Mouse (Mus musculus): ENCODE measurements around the gene Rps19bp1. TPM values are rescaled to one million over a fixed set of nuclear protein-coding genes. Genes with fewer than 3 reads are reported as not detected.

The Rps19bp1 gene
- total RNA-seq, 2 experiments from 2014 or later: 41.9 to 42.6 TPM

DNA sequence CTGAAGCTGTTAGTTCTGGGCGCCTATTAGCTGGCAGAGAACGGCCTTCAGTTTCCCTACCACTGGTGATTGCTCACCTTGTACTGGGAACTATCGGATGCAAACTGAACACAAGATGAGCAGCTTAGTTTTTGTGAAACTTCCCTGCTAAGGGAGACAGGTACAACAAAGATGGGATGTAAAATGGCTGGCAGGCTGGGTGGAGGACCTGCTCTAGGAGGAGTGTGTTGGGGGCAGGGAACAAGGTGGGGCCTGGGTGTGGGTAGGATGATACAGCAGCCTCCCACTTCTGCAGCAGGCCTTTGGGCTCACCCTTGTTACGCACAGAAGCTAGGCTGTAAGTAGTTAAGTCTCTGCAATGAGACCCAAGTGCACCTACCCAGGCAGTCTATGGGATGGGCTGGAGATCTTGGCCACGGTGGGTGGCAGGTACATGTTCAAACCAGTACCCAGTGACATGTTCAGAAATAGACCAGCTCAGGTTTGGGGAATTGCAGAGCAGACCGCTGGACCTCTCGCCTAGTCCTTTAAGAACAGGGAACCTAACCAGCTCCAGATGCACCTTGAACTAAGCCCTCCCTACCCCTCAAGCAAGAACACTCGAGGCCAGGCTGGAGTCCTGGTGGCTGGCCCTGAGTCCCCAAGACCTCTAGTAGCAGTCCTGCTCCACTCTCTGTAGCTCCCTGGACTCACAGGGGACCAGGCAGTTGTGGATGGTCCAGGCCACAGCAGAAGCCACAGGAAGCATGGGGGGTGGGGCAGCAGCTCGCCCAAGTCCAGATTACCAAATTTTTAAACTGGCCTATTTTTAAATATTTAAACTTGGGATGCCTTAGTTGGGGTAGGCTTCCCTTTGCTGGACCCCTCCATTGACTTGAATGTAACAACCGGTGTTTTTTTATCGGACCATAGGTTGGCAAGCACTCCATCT, 5.6 kb downstream of the Rps19bp1 start:
- no peak for DNase-seq (ENCODE audit: low spot score in 2 of 2)
- intact Hi-C loops (cut with DNase I): no loop called here

DNA sequence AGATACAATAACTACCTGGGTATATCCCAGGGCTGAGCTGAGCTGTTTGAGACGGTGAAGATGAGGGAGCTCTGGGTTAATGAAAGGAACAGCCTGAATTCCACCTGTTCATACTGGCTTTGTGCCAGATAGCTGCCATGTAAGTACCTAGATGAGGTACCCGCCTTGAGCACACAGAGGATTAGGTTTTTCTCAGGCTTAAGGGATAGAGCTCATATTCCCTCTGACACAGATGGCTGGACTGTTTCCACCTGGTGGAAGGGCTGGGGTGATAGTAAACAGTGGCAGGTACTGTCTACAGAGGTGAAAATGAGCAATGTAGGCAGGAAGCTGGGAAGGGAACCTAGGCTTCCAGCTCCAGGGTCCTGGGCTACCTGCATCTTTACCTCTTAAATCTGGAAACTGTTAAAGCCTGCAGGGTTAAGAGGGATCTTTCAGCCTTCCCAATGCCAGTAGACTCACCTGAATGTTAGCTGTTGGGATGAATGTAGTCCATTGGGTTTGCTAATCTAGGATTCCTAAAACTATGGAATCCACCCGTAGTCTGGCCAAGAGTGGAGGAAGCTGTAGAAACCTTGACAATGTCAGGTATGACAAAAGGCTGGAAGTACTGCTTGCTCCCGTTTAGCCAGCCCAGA, 6.4 kb downstream of the Rps19bp1 start:
- intact Hi-C loops (cut with DNase I): no loop called here
- DNase-seq (ENCODE audit: low spot score in 2 of 2): no peak

DNA sequence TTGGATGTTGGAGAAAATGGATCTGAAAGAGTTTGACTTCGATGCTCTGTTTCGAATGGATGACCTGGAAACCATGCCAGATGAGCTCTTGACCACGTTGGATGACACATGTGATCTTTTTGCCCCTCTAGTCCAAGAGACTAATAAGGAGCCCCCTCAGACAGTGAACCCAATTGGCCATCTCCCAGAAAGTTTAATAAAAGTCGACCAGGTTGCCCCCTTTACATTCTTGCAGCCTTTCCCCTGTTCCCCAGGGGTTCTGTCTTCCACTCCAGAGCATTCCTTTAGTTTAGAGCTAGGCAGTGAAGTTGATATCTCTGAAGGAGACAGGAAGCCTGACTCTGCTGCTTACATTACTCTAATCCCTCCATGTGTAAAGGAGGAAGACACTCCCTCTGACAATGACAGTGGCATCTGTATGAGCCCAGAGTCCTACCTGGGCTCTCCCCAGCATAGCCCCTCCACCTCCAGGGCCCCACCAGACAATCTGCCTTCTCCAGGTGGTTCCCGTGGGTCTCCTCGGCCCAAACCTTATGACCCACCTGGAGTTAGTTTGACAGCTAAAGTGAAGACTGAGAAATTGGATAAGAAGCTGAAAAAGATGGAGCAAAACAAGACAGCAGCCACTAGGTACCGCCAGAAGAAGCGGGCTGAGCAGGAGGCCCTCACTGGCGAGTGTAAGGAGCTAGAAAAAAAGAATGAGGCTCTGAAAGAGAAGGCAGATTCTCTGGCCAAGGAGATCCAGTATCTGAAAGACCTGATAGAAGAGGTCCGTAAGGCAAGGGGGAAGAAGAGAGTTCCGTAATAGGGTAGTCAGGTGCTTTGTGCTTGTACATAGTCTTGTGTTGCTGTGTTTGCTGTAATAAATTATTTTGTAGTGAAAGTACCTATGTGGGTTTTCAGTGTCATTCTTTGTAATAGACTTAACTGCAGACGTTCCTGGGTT, 7.2 kb downstream of the Rps19bp1 start:
- no peak for DNase-seq (ENCODE audit: low spot score in 2 of 2)
- intact Hi-C loops (cut with DNase I): no loop called here

DNA sequence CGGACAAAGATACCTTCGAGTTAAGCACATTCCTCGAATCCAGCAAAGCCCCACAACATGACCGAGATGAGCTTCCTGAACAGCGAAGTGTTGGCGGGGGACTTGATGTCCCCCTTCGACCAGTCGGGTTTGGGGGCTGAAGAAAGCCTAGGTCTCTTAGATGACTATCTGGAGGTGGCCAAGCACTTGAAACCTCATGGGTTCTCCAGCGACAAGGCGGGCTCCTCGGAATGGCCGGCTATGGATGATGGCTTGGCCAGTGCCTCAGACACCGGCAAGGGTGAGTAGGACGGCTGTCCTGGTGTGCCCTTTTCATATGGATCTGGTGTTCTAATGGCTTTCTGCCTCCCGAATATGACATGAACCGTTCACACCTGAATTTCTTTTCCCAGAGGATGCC, 7.9 kb downstream of the Rps19bp1 start:
- no peak for DNase-seq (ENCODE audit: low spot score in 2 of 2)
- intact Hi-C loops (cut with DNase I): no loop called here

DNA sequence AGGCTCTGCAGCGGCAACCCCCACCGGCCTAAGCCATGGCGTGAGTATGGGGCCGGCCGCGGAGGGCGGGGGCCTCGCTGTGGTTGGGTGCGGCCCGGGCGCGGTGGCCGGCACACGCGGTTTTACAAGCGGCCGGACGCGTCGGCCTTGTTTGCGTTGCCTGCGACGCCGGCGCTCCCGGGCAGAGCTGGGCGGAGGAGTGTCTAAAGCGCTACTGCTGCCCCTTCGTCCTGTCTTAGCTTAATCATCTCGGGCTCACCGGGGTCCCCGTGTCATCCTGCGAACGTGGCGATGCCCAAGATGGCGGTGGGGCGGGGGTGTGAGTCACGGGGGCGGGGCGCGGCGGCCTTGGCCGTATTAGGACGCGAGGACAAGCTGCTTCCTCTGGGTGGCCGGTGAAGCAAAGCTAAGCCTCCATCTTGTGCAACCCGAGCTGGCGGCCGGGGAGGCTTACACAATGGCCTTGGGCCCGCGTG, 8.4 kb downstream of the Rps19bp1 start:
- intact Hi-C loops (cut with DNase I): no loop called here
- DNase-seq (ENCODE audit: low spot score in 2 of 2): peak; percentile 65 to 73

DNA sequence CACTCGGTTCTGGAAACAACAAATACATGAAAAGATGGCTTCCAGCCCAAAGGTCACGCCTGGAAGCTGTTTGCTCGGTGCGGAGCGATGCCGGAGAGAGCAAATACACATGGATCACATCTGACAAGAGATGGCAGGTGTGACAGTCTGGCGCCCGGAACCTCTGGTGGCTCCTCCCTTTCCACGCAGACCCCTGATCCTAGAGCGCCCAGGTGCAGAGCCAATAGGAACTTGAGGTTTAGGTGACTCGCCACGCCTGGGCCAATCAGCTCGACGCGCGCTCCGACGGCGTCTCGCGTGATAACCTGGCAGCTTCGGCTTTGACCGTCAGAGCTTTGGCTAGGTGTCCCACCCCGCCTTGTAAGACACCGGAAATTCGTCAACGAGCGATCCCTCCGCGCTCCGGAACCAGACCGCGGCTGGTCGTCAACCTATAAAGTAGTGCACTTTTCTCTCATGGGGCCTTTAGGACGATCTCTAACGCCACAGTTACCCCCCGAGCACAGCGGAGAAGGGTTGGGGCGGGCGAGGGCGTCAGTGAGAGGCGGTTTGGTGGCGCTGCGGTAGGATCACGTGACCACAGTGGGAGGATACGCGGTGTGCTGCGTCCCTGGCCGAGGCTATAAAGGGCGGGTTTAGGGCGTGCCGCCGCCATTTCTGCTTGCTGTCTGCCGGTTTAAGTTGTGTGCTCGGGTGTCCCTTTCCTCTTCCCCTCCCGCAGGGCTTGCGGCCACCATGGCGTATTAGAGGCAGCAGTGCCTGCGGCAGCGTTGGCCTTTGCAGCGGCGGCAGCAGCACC, 9.1 kb downstream of the Rps19bp1 start, which contains the start of gene Atf4:
Gene Atf4, plus strand, starts transcription at position 338 of the 799 bp plus-strand sequence.
- peak; percentile 99 for DNase-seq (ENCODE audit: low spot score in 2 of 2)
- intact Hi-C loops (cut with DNase I): no loop called here

DNA sequence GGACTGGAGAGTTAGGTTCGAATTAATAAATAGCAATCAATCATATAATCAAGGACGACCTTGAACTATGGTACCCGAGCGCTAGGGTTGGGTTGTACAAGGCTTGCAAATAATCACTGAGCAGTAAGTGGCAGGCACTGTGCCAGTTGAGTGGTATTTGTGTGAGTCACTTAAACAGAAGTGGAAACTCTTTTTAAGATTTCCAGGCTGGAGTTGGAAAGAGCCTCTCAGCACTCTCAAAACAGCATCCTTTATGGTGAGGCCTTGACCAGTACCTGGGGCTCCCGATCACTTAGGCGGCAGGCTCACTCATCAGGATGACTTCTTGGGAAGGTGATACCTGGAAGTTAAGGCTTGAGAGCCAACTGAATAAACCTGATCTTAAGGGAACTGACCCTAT, 9.9 kb downstream of the Rps19bp1 start:
- intact Hi-C loops (cut with DNase I): no loop called here
- peak in 1 of 2 experiments; percentile 54 for DNase-seq (ENCODE audit: low spot score in 2 of 2)

DNA sequence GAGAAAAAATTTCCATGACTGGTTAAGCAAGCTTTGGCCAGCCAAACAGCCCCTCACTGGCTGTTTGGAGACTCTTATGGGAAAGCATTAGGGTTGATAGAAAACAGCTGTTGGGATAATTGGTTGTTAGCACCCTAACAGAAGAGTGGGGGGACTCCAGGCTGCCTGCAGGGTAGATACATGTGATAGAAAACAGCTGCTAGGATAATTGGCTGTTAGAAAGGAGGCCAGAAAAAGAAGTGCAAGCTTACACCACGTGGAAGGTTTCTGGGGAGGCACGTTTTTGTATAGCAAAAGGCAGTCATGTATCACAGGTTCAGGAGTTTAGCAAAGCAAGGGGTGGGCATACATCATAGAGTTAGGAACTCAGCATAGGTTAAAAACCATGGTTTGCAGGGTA, 10.6 kb downstream of the Rps19bp1 start:
- DNase-seq (ENCODE audit: low spot score in 2 of 2): no peak
- intact Hi-C loops (cut with DNase I): no loop called here

DNA sequence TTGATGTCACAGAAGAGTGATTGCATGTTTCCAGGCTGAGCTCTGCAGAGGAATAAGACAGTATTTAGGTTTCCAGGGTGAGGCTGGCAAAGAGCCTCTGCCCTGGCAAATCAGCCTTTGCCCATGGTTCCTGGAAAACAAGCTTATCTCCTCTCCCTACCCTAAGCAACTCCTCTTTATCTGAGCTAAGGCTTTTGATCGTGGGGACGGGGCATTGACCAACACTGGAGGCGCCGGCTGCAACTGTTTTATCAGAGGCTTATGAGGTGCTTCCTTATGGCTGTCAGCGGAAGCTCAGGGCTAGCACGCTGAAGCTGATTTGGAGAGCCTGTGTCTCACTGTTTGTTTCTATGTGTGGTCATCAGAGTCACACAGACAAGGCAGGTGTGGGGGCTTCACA, 13.5 kb downstream of the Rps19bp1 start:
- DNase-seq (ENCODE audit: low spot score in 2 of 2): no peak
- intact Hi-C loops (cut with DNase I): no loop called here

DNA sequence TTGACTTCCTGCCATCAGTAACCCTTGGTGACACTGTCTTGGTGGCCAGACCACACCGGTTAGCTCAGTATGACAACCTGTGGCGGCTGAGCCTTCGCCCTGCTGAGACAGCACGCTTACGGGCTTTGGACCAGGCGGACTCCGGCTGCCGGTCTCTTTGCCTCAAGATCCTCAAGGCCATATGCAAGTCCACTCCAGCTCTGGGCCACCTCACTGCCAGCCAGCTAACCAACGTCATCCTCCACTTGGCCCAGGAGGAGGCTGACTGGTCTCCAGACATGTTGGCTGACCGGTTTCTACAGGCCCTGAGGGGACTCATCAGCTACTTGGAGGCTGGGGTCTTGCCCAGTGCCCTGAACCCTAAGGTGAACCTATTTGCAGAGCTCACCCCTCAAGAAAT, 14.4 kb downstream of the Rps19bp1 start:
- intact Hi-C loops (cut with DNase I): no loop called here

DNA sequence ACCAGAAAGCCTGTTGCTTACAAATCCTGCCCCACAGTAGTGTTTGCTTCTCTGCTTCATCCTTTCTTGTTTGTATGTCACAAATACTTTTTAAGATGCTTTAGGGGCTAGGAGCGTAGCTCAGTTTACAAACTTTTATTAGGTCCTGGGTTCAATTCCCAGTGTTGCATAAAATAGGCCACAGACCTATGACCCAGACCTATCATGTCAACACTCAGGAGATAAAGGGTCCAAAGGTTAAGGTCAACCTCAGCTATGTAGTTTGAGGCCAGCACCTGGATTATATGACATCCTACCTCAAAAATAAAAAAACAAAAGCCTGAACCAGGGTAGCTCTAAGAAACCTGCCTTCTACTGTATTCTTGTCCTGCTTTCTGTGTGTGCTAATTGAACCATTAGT, 15.5 kb downstream of the Rps19bp1 start:
- intact Hi-C loops (cut with DNase I): no loop called here
- no peak for DNase-seq (ENCODE audit: low spot score in 2 of 2)

More for the DNA sequence above, 14.4 kb downstream of the Rps19bp1 start:
- no peak for DNase-seq (ENCODE audit: low spot score in 2 of 2)

DNA sequence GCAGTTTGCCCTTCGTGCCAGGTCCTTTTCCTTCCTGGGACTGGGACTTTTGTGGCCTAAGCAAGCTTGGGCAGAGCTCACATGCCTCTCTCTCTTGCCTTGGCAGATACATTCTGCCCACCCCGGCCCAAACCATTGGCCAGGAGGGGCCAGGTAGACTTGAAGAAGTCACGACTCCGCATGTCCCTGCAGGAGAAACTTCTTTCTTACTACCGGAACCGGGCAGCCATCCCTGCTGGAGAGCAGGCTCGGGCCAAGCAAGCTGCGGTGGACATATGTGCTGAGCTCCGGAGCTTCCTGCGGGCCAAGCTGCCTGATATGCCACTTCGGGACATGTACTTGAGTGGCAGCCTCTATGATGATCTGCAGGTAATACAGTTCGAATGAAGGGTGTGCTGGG, 16.0 kb downstream of the Rps19bp1 start:
- intact Hi-C loops (cut with DNase I): no loop called here
- DNase-seq (ENCODE audit: low spot score in 2 of 2): no peak

DNA sequence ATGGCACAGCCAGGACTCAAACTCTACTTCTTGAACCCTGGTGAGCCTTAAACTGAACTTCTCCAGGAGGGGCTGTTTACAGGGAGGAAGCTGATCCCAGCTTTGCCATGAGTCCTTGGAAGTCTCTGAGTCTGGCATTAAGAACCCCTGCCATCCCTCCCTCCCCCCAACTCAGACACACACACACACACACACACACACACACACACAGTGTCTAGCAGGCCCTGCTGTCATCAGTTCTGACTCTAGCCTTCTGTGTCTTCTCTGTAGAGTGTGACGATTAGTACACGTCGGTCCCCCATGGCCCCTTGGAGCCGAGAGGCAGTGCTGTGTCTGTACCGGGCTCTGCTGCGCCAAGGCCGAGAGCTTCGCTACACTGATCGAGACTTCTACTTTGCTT, 28.6 kb downstream of the Rps19bp1 start, which contains the start of gene AC140267.1:
Gene AC140267.1, plus strand, starts transcription at position 301 of the 400 bp plus-strand sequence.
- DNase-seq (ENCODE audit: low spot score in 2 of 2): no peak
- intact Hi-C loops (cut with DNase I): no loop called here

DNA sequence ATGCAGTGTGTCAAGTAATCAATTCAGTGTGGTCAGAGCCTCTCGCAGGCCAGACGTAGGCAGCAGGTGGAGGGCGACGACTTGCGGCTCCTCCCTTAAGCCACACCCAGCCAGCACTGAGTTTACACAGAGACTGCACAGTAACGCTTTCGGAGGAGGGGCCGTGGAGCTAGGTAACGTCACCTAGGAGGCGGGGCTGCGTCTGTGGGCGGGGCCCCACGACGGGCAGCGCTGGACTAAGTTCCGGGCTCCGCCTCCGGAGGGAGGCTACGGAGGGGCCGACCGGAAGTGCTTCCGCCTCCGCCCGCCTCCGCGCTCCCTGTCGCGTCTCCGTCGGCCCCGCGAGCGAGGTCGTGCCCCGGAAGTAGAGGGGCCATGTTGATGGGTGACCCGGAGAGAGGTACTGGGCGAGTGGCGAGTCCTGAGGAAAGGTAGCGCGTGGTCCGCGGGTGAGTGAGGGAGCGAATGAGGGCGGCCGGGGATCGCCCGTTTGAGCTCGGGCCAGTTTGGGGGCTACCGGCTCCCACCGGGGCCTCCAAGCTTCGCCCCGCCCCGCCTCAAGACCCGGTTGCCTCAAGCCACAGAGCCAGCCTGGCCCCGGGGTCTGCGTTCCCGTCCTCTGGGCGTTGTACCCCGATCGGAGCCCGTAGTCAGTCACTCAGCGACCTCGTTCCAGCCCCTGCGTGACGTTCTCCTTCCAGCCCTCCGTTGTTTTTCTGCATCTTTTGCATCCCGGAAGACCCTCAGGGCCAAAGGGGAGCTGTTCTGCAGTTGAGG, 30.2 kb downstream of the Rps19bp1 start, which contains the start of gene Mief1:
Gene Mief1, plus strand, starts transcription at position 286 of the 777 bp plus-strand sequence.
- intact Hi-C loops (cut with DNase I): loop anchor here (5.0 kb wide), 1 partner anchor 97 kb away; no protein-coding TSS in a partner anchor
- DNase-seq (ENCODE audit: low spot score in 2 of 2): peak; percentile 96

DNA sequence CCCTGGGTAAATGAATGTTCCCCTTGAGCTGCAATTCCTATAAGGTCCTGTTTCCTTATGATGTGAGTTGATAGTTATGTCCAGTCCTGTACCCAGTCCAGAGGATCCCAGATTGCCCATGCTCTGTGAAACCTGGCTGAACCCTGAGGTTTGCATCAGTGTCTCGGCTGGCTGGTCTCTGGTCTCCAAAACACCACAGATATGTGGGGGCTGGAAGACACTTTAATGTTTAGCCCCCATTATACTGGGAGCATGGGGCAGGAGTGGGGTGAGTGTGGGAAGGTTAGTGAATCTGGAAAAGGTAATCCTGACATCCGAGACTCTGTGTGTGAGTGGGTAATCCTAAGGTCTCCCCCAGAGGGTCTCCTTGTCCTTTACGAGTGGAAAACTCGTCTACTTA, 31.1 kb downstream of the Rps19bp1 start:
- DNase-seq (ENCODE audit: low spot score in 2 of 2): no peak
- intact Hi-C loops (cut with DNase I): loop anchor here (5.0 kb wide), 1 partner anchor 96 kb away; no protein-coding TSS in a partner anchor

DNA sequence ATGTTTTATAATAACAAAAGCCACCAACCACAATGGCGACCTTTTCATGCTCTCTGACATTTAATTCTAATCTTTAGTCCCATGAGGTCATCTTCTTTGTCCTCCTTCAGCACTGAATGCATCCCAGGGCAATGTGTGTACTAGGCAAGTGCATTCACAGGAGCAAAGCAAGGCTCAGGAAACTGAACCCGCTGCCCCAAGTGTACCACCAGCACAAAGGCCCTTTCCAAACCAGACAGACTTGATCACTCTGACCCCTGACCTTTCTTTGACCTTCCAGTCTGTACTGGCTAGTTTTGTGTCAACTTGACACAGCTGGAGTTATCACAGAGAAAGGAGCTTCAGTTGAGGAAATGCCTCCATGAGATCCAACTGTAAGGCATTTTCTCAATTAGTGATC, 31.8 kb downstream of the Rps19bp1 start:
- intact Hi-C loops (cut with DNase I): loop anchor here (5.0 kb wide), 1 partner anchor 95 kb away; no protein-coding TSS in a partner anchor
- DNase-seq (ENCODE audit: low spot score in 2 of 2): no peak

DNA sequence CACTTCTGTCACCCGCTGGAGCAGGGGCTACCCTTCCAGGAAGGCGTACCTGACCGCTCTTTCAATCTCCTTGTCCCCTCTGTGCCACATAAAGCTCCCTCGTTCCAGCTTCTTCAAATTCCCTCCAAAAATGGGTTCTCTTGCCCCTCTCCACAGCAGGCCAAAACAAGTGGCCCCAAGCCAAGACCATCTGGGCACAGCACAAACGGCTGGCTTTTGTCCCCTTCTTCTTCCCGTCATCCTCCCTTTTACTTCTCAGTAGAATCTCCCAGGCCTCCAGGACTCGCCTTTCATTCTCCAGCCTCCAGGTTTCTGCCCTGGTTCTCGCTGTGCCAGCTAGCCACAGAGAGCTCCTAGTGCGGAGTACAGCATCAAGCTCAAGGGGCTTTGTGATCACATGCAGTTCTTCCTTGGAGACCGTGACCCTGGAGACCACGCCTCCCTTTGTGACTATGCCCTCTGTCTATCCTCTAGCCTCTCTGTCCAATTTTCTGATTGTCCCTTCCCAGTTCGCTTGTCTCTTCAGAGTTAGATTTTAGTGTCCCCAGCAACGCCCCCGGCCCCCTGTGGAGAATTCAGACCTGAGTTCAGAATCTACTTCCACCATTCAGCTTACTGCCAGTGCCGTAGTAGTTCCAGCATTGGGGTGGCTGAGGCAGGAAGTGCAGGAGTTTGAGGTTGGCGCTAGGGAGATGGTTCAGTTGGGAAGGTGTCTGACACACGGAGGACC, 35.9 kb downstream of the Rps19bp1 start:
- no peak for DNase-seq (ENCODE audit: low spot score in 2 of 2)
- intact Hi-C loops (cut with DNase I): loop anchor here (5.0 kb wide), 1 partner anchor 136 kb away; the partner anchor contains the start of genes Rpl3 and Syngr1
